Mouse (Mus musculus) heart, postnatal 0 days (tissue): Measurements from ENCODE around the gene Hao1. TPM values are rescaled to one million over a fixed set of nuclear protein-coding genes. Genes with fewer than 3 reads are reported as not detected.

ENCODE experiments used
- ATAC-seq: fragments of 200-750 bp; cut with Nextera tagmentation; 2 replicates; pipeline ENCODE4 v1.8.0; 2017; ENCODE audit warnings: low read depth, moderate number of reproducible peaks, moderate library complexity; ENCODE audit not compliant: insufficient read depth
- DNase-seq: peaks from one replicate; pipeline ENCODE4 v3.0.0-alpha.2; 2016; ENCODE audit warnings: low spot score
- H3K27ac ChIP-seq: fragments of 300-500 bp; sonication (generic); 2 replicates; pipeline ENCODE4 v1.5.1; 2014; ENCODE audit warnings: low read depth, mild to moderate bottlenecking
- H3K27me3 ChIP-seq: fragments of 300-500 bp; sonication (generic); 2 replicates; pipeline ENCODE4 v1.6.1; 2014; ENCODE audit warnings: low read length, mixed read lengths; ENCODE audit not compliant: control insufficient read depth, insufficient read depth
- H3K36me3 ChIP-seq: fragments of 300-500 bp; sonication (generic); replicated peaks from 2 replicates; pipeline ENCODE4 v1.6.1; 2014; ENCODE audit warnings: low read length, mixed read lengths; ENCODE audit not compliant: control insufficient read depth, insufficient read depth
- H3K4me1 ChIP-seq: fragments of 300-500 bp; sonication (generic); 2 replicates; pipeline ENCODE4 v1.6.1; 2014; ENCODE audit warnings: antibody characterized with exemption; ENCODE audit not compliant: control insufficient read depth, insufficient read depth
- H3K4me2 ChIP-seq: fragments of 300-500 bp; sonication (generic); 2 replicates; pipeline ENCODE4 v1.6.1; 2014; ENCODE audit warnings: low read depth, mild to moderate bottlenecking, low read length, moderate library complexity
- H3K4me3 ChIP-seq: fragments of 300-500 bp; sonication (generic); 2 replicates; pipeline ENCODE4 v1.5.1; 2014; ENCODE audit warnings: low read depth, low read length
- H3K9ac ChIP-seq: fragments of 300-500 bp; sonication (generic); replicated peaks from 2 replicates; pipeline ENCODE4 v1.6.1; 2014; ENCODE audit warnings: low read depth, low read length, mixed read lengths
- H3K9me3 ChIP-seq: fragments of 300-500 bp; sonication (generic); replicated peaks from 2 replicates; pipeline ENCODE4 v1.6.1; 2016; ENCODE audit warnings: low read length; ENCODE audit not compliant: control insufficient read depth
- CTCF ChIP-seq: IDR thresholded peaks from 2 replicates; pipeline ENCODE4 v1.5.1; 2016; ENCODE audit warnings: antibody characterized with exemption, control low read depth, low read depth
- EP300 ChIP-seq: IDR thresholded peaks from 2 replicates; pipeline ENCODE4 v1.6.1; 2016; ENCODE audit warnings: antibody characterized with exemption, low read depth
- WGBS: fragments of 180-500 bp; shearing (Covaris S2); extraction: QIAGEN DNeasy Blood & Tissue Kit; methylation state at CpG from one replicate; pipeline ENCODE4 v1.1.7; 2014; 5-methylcytosine and 5-hydroxymethylcytosine counted together
- polyA plus RNA-seq: library from polyadenylated mRNA; unstranded; fragments of >200 nt; fragmentation: Nextera tagmentation; extraction: Ambion mirVana; gene quantifications from 2 replicates; pipeline ENCODE4 v1.2.1, GENCODE M21; 2015
- total RNA-seq: library from RNA; depleted of rRNA; stranded (reverse); fragments of >200 nt; gene quantifications from 2 replicates; pipeline ENCODE4 v1.2.3, GENCODE M21; 2014; ENCODE audit warnings: low replicate concordance; rRNA removed

Gene Hao1
- total and polyA plus RNA-seq, 2 experiments from 2014 or later: 0.07 TPM; not detected in 1

DNA sequence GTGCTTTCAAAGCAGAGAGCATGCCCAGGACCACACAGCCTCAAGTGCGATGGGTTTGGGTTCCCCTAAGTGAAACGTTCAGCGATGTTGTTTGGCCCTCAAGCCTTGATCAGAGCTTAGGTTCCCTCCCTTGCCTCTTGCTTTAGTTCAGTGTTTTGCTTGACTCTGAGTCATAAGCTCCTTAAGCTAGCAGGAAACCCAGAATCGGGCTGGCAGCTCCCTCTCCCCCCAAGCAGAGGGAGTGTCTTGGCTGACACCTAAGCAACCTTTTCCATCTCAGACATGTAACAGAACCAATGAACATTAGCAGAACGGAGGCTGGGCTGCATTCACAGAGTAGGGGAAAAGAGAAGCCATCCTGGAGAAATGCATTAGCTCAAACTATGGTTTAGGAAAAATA is 93.3 kb downstream of the Hao1 start:
- ATAC-seq: no peak
- no peak overlapping the region for H3K9ac ChIP-seq
- H3K4me2 ChIP-seq: no peak overlapping the region
- 55% methylated on average over 5 of the region's 5 CpGs for WGBS
- H3K36me3 ChIP-seq: no peaks in the 10 kb centered on the region
- no peak for DNase-seq
- no peak overlapping the region for H3K27ac ChIP-seq
- no peak overlapping the region for H3K4me3 ChIP-seq
- no peaks in the 10 kb centered on the region for H3K4me1 ChIP-seq
- no peak for TF ChIP-seq CTCF
- H3K9me3 ChIP-seq: no peaks in the 10 kb centered on the region
- no peaks in the 10 kb centered on the region for H3K27me3 ChIP-seq

- Histone ChIP-seq H3K27me3 (no peaks in the 10 kb centered on the region), H3K9ac (no peak overlapping the region), H3K9me3 (no peaks in the 10 kb centered on the region), H3K4me3 (no peak overlapping the region), H3K4me2 (no peak overlapping the region), H3K27ac (no peak overlapping the region), H3K36me3 (no peaks in the 10 kb centered on the region), H3K4me1 (no peaks in the 10 kb centered on the region)
- ATAC-seq (no peak), DNase-seq (no peak)
- WGBS: 41% methylated on average over 7 of the region's 7 CpGs
- TF ChIP-seq EP300: no peak
- TF ChIP-seq CTCF: no peak
Observed at GRCm38 (mm10) chr2:134456065-134456505, 98.1 kb downstream of the Hao1 start.

DNA sequence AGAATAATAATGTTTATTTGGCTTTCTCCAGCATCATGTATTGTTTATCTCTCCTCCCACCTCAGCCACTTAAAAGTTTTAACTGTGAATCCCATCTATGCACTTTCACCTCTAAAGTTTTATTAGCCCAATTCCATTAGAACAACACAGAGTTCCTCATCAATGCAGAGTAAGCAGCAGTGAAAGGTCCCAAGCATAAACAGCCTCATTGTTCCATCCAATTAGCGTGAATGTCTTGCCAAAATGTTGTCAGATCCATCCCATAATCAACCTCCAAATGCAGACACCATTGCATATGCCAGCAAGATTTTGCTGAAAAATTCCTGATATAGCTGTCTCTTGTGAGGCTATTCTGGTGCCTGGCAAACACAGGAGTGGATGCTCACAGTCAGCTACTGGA is 101.4 kb downstream of the Hao1 start:
- no peak overlapping the region for H3K4me2 ChIP-seq
- no peaks in the 10 kb centered on the region for H3K36me3 ChIP-seq
- no peak overlapping the region for H3K9ac ChIP-seq
- H3K4me1 ChIP-seq: no peaks in the 10 kb centered on the region
- 80% methylated on average over 1 of the region's 1 CpGs for WGBS
- H3K9me3 ChIP-seq: no peaks in the 10 kb centered on the region
- no peaks in the 10 kb centered on the region for H3K27me3 ChIP-seq
- TF ChIP-seq CTCF: no peak
- TF ChIP-seq EP300: no peak
- DNase-seq: no peak
- ATAC-seq: no peak
- H3K27ac ChIP-seq: no peak overlapping the region
- no peak overlapping the region for H3K4me3 ChIP-seq

DNA sequence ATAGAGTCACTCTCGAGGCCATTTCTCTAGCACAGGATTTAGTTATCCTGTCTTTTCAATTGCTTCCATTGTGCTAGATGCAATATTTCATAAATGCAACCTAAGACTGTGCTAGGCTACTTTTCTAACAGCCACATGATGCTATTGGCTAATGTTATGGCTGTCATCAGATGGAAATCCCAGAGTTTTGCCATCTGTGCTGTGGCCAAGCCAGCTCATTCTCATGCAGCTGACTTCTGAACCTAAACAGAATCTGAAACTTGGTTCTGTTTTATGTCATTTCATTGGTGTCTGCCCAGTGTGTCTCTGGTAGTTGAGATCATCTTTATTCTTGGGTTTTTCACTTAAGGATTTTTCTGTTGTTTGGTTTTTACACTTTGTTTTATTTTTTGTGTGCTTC is 103.2 kb downstream of the Hao1 start:
- WGBS: 58% methylated on average over 1 of the region's 1 CpGs

More for the DNA sequence above, 103.2 kb downstream of the Hao1 start:
- TF ChIP-seq CTCF: no peak
- TF ChIP-seq EP300: no peak
- no peak overlapping the region for H3K27ac ChIP-seq
- no peaks in the 10 kb centered on the region for H3K4me1 ChIP-seq
- no peaks in the 10 kb centered on the region for H3K36me3 ChIP-seq
- DNase-seq (no peak), ATAC-seq (no peak)
- H3K4me3 ChIP-seq: no peak overlapping the region
- H3K9me3 ChIP-seq: no peaks in the 10 kb centered on the region
- no peak overlapping the region for H3K4me2 ChIP-seq
- H3K9ac ChIP-seq: no peak overlapping the region
- H3K27me3 ChIP-seq: no peaks in the 10 kb centered on the region

Other genes with a start within 250 kb of the Hao1 start
- 37.2 and 38.7 TPM in 2 replicates for gene Tmx4, start 89.8 kb upstream of the Hao1 start, total RNA-seq
- gene Tmx4, start 89.8 kb upstream of the Hao1 start, polyA plus RNA-seq: 27.0 and 29.2 TPM in 2 replicates
- 3.5 and 11.8 TPM in 2 replicates for gene Plcb1, start 231.7 kb upstream of the Hao1 start, total RNA-seq
- 3.4 and 3.5 TPM in 2 replicates for gene Plcb1, start 231.7 kb upstream of the Hao1 start, polyA plus RNA-seq